Mouse (Mus musculus) G1E (cell line): ENCODE measurements around the gene Dmrt3. TPM values are rescaled to one million over a fixed set of nuclear protein-coding genes. Genes with fewer than 3 reads are reported as not detected.

Source experiments
- ATAC-seq: 2 replicates; pipeline ENCODE4 v1.8.0; 2016; ENCODE audit warnings: mild to moderate bottlenecking; ENCODE audit not compliant: insufficient number of reproducible peaks, poor library complexity, low FRiP score, severe bottlenecking; ENCODE audit errors: extremely low read depth
- DNase-seq: peaks from one replicate; pipeline ENCODE4 v3.0.0; 2012; ENCODE audit warnings: low spot score
- H3K27me3 ChIP-seq: 2 replicates; pipeline ENCODE4 v1.6.1; 2012; ENCODE audit warnings: mild to moderate bottlenecking, low read length, inconsistent platforms; ENCODE audit not compliant: insufficient read depth
- H3K36me3 ChIP-seq: replicated peaks from 2 replicates; pipeline ENCODE3; 2012; ENCODE audit warnings: mild to moderate bottlenecking, inconsistent platforms
- H3K4me1 ChIP-seq: 2 replicates; pipeline ENCODE4 v1.6.1; 2012; ENCODE audit warnings: low read depth, low read length, inconsistent platforms, mixed read lengths; ENCODE audit not compliant: insufficient read depth
- H3K4me3 ChIP-seq: 2 replicates; pipeline ENCODE4 v1.5.1; 2012; ENCODE audit warnings: low read depth, mild to moderate bottlenecking, inconsistent platforms, low read length, moderate library complexity, mixed read lengths
- H3K9me3 ChIP-seq: replicated peaks from 2 replicates; pipeline ENCODE4 v1.6.1; 2012; ENCODE audit warnings: inconsistent platforms
- CTCF ChIP-seq: IDR thresholded peaks from 2 replicates; pipeline ENCODE4 v1.5.1; 2012; ENCODE audit warnings: low read depth, low read length, inconsistent platforms, mixed read lengths
- GATA1 ChIP-seq: IDR thresholded peaks from 2 replicates; pipeline ENCODE4 v1.6.1; 2012; ENCODE audit warnings: borderline replicate concordance, low read length, inconsistent platforms, mixed read lengths
- GATA2 ChIP-seq: IDR thresholded peaks from 2 replicates; pipeline ENCODE4 v1.6.1; 2012; ENCODE audit warnings: low read depth, low read length, inconsistent platforms, borderline replicate concordance
- POLR2AphosphoS5 ChIP-seq: IDR thresholded peaks from 2 replicates; pipeline ENCODE4 v1.6.1; 2012; ENCODE audit warnings: low read depth, low read length, inconsistent platforms; ENCODE audit not compliant: insufficient replicate concordance
- TAL1 ChIP-seq: conservative IDR thresholded peaks from 2 replicates; pipeline ENCODE4 v1.6.1; 2012; ENCODE audit warnings: low read depth, low read length, inconsistent platforms, mixed read lengths
- polyA plus RNA-seq: library from polyadenylated mRNA; stranded (reverse); fragments of >175 nt; gene quantifications from 2 replicates; pipeline ENCODE4 v1.2.3, GENCODE M21; 2012
- total RNA-seq, 2 experiments: library from RNA; stranded (forward) in 1 of 2; stranded (reverse) in 1 of 2; fragments of 200-1000 nt in 1 of 2; fragments of >200 nt in 1 of 2; fragmentation: Nextera tagmentation in 1 of 2; gene quantifications; 2 replicates each; pipeline ENCODE4 v1.2.3; 2014 to 2017

Dmrt3 gene
- total and polyA plus RNA-seq, 3 experiments: 0.05 TPM; not detected in 2

GRCm38 (mm10) chr19:25671681-25672080 lies 61.6 kb downstream of the Dmrt3 start:
- no peak overlapping the region for H3K4me3 ChIP-seq
- DNase-seq: no peak
- no peak for TF ChIP-seq GATA1
- no peak for TF ChIP-seq CTCF
- TF ChIP-seq POLR2AphosphoS5: no peak
- no peak for TF ChIP-seq GATA2
- TF ChIP-seq TAL1: no peak
- no peaks in the 10 kb centered on the region for H3K27me3 ChIP-seq
- peaks cover 54% of the 10 kb centered on the region for H3K9me3 ChIP-seq
- ATAC-seq: no peak
- H3K36me3 ChIP-seq: no peaks in the 10 kb centered on the region
- no peaks in the 10 kb centered on the region for H3K4me1 ChIP-seq

- H3K9me3 ChIP-seq: peaks cover 54% of the 10 kb centered on the region
- no peak for TF ChIP-seq GATA2
- no peak for ATAC-seq
- H3K36me3 ChIP-seq: no peaks in the 10 kb centered on the region
- H3K27me3 ChIP-seq: no peaks in the 10 kb centered on the region
- no peaks in the 10 kb centered on the region for H3K4me1 ChIP-seq
- DNase-seq: no peak
- no peak within 1 kb of the TSS; the same call in 1 of the 2 replicates for H3K4me3 ChIP-seq
Measured at GRCm38 (mm10) chr19:25672101-25672950, 62.2 kb downstream of the Dmrt3 start, which contains the start of gene Dmrt2. Gene Dmrt2 (plus strand): TSS chr19:25672411.

Other genes with a start within 250 kb of the Dmrt3 start
- gene Dmrt1, start 104.7 kb upstream of the Dmrt3 start, total RNA-seq (2014; fragmentation: Nextera tagmentation): not detected in 2 replicates
- gene Dmrt1, start 104.7 kb upstream of the Dmrt3 start, total RNA-seq (2017): not detected in 2 replicates
- gene Dmrt1, start 104.7 kb upstream of the Dmrt3 start, polyA plus RNA-seq: not detected in 2 replicates
- not detected in 2 replicates for gene Dmrt2, start 62.1 kb downstream of the Dmrt3 start, total RNA-seq (2014; fragmentation: Nextera tagmentation)
- not detected in 2 replicates for gene Dmrt2, start 62.1 kb downstream of the Dmrt3 start, total RNA-seq (2017)
- gene Dmrt2, start 62.1 kb downstream of the Dmrt3 start, polyA plus RNA-seq: not detected in 2 replicates